Mouse (Mus musculus) neural tube, embryonic 12.5 days (tissue): ENCODE measurements around the gene Fam71b. TPM values are rescaled to one million over a fixed set of nuclear protein-coding genes. Genes with fewer than 3 reads are reported as not detected.

Experiments
- ATAC-seq: fragments of 200-750 bp; cut with Nextera tagmentation; 2 replicates; pipeline ENCODE4 v1.8.0; 2017; ENCODE audit warnings: low read depth, mild to moderate bottlenecking, moderate TSS enrichment, moderate library complexity; ENCODE audit not compliant: low FRiP score
- H3K27ac ChIP-seq: fragments of 300-500 bp; sonication (generic); 2 replicates; pipeline ENCODE4 v1.5.1; 2016
- H3K27me3 ChIP-seq: fragments of 300-500 bp; sonication (generic); replicated peaks from 2 replicates; pipeline ENCODE4 v1.6.1; 2016; ENCODE audit warnings: mild to moderate bottlenecking
- H3K36me3 ChIP-seq: fragments of 300-500 bp; sonication (generic); 2 replicates; pipeline ENCODE4 v1.6.1; 2016; ENCODE audit warnings: mild to moderate bottlenecking
- H3K4me1 ChIP-seq: fragments of 300-500 bp; sonication (generic); 2 replicates; pipeline ENCODE4 v1.6.1; 2016
- H3K4me2 ChIP-seq: fragments of 300-500 bp; sonication (generic); replicated peaks from 2 replicates; pipeline ENCODE4 v1.6.1; 2016; ENCODE audit warnings: mild to moderate bottlenecking
- H3K4me3 ChIP-seq: fragments of 300-500 bp; sonication (generic); 2 replicates; pipeline ENCODE4 v1.5.1; 2016
- H3K9ac ChIP-seq: fragments of 300-500 bp; sonication (generic); 2 replicates; pipeline ENCODE4 v1.6.1; 2016; ENCODE audit warnings: mild to moderate bottlenecking
- H3K9me3 ChIP-seq: fragments of 300-500 bp; sonication (generic); 2 replicates; pipeline ENCODE4 v1.6.1; 2016; ENCODE audit warnings: mild to moderate bottlenecking
- WGBS: fragments of 180-500 bp; shearing (Covaris S2); methylation state at CpG from one replicate; pipeline ENCODE4 v1.1.7; 2016; 5-methylcytosine and 5-hydroxymethylcytosine counted together
- polyA plus RNA-seq: library from polyadenylated mRNA; unstranded; fragments of >200 nt; fragmentation: Nextera tagmentation; extraction: Ambion mirVana; gene quantifications from 2 replicates; pipeline ENCODE4 v1.2.1, GENCODE M21; 2016

Fam71b gene
- polyA plus RNA-seq, 1 experiment from 2014 or later: not detected

DNA sequence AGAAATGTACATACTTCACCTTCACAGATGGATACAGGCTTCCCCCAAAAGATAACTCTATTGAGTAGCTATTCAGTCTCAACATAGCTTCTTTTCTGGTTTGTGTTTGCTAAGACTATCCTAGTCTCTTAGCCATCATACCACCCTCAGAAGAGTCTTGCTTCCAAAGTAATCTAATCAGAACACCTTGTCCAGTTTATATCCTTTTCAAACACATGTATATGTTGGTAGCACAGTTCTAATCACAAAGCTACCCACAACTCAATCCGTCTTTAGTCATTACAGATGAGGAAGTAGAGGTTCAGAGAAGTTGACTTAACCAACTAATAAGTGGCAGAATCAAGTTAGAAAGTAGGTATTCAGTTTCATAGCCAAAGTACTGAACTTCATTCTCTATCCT is 45.4 kb downstream of the Fam71b start:
- H3K27me3 ChIP-seq: no peaks in the 10 kb centered on the region
- H3K4me2 ChIP-seq: no peak overlapping the region
- no peak for ATAC-seq
- WGBS: 94% methylated on average over 1 of the region's 1 CpGs
- H3K27ac ChIP-seq: no peak overlapping the region
- peaks cover 20% of the 10 kb centered on the region; the same call in 1 of the 2 replicates for H3K36me3 ChIP-seq
- H3K9me3 ChIP-seq: no peaks in the 10 kb centered on the region
- H3K4me3 ChIP-seq: no peak overlapping the region
- peaks cover 5% of the 10 kb centered on the region for H3K4me1 ChIP-seq
- no peak overlapping the region for H3K9ac ChIP-seq

DNA sequence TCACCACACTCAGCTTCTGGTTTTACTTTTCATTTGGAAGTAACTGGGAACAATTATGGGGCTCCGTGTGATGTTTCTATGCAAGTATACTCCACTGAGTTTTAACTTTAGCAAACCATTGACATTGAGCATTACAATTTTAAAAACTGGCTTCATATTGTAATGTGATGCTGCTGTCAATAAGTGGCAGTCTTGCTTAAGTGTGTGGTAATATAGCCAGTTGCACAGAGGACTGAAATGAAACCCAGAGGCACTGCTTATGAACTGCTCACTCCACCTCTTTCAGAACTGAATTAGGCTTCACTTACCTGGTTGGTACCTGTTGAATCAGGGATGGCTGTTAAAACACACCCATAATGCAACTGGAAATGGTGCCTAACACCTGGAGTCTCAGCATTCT is 46.8 kb downstream of the Fam71b start:
- Histone ChIP-seq H3K4me1 (no peaks in the 10 kb centered on the region), H3K4me3 (no peak overlapping the region), H3K4me2 (no peak overlapping the region), H3K27ac (no peak overlapping the region), H3K9ac (no peak overlapping the region), H3K9me3 (no peaks in the 10 kb centered on the region), H3K36me3 (peaks cover 20% of the 10 kb centered on the region; the same call in 1 of the 2 replicates), H3K27me3 (no peaks in the 10 kb centered on the region)
- 94% methylated on average over 1 of the region's 1 CpGs for WGBS
- no peak for ATAC-seq

GRCm38 (mm10) chr11:46443979-46444378 is 47.6 kb downstream of the Fam71b start:
- Histone ChIP-seq H3K4me2 (no peak overlapping the region), H3K4me1 (no peaks in the 10 kb centered on the region), H3K36me3 (peaks cover 20% of the 10 kb centered on the region; the same call in 1 of the 2 replicates), H3K27ac (no peak overlapping the region), H3K27me3 (no peaks in the 10 kb centered on the region), H3K4me3 (no peak overlapping the region), H3K9me3 (no peaks in the 10 kb centered on the region), H3K9ac (no peak overlapping the region)
- WGBS: 95% methylated on average over 5 of the region's 5 CpGs
- ATAC-seq: no peak

DNA sequence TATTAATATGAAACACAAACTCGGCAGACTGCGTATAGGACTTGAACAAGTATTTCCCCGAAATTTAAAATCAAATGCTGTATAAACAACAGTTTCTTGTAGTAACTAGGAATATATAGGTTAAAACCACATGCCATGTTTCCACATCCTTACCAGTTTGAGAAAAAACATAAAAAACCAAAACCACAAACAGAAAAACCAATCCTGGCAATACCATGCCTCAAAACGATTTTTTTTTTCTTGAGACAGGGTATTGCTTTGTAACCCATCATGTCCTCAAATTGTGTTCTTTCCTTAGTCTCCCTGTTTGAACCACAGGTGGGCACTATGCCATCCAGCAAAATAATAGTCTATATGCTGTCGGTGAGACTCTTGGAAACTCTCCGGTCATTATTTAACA is 49.8 kb downstream of the Fam71b start:
- H3K27ac ChIP-seq: no peak overlapping the region
- no peak for ATAC-seq
- H3K36me3 ChIP-seq: peaks cover 12% of the 10 kb centered on the region; the same call in 1 of the 2 replicates
- no peaks in the 10 kb centered on the region for H3K27me3 ChIP-seq
- WGBS: 90% methylated on average over 6 of the region's 6 CpGs
- H3K9ac ChIP-seq: no peak overlapping the region
- H3K4me3 ChIP-seq: no peak overlapping the region
- H3K4me1 ChIP-seq: no peaks in the 10 kb centered on the region
- H3K9me3 ChIP-seq: no peaks in the 10 kb centered on the region
- H3K4me2 ChIP-seq: no peak overlapping the region

GRCm38 (mm10) chr11:46447644-46448484 is 51.5 kb downstream of the Fam71b start:
- Histone ChIP-seq H3K27ac (no peak overlapping the region), H3K27me3 (no peaks in the 10 kb centered on the region), H3K4me1 (no peaks in the 10 kb centered on the region), H3K4me2 (no peak overlapping the region), H3K9me3 (no peaks in the 10 kb centered on the region), H3K36me3 (0 out of 2 replicates have a peak, but pooled peaks cover 4% of the 10 kb centered on the region), H3K4me3 (no peak overlapping the region), H3K9ac (no peak overlapping the region)
- ATAC-seq: no peak
- WGBS: 82% methylated on average over 13 of the region's 13 CpGs

GRCm38 (mm10) chr11:46449461-46450080 is 53.2 kb downstream of the Fam71b start:
- H3K4me3 ChIP-seq: no peak overlapping the region
- no peaks in the 10 kb centered on the region for H3K4me1 ChIP-seq
- no peak overlapping the region for H3K9ac ChIP-seq
- H3K36me3 ChIP-seq: no peaks in the 10 kb centered on the region
- H3K27ac ChIP-seq: no peak overlapping the region
- 86% methylated on average over 11 of the region's 11 CpGs for WGBS
- no peaks in the 10 kb centered on the region for H3K27me3 ChIP-seq
- no peaks in the 10 kb centered on the region for H3K9me3 ChIP-seq
- no peak overlapping the region for H3K4me2 ChIP-seq
- no peak for ATAC-seq

DNA sequence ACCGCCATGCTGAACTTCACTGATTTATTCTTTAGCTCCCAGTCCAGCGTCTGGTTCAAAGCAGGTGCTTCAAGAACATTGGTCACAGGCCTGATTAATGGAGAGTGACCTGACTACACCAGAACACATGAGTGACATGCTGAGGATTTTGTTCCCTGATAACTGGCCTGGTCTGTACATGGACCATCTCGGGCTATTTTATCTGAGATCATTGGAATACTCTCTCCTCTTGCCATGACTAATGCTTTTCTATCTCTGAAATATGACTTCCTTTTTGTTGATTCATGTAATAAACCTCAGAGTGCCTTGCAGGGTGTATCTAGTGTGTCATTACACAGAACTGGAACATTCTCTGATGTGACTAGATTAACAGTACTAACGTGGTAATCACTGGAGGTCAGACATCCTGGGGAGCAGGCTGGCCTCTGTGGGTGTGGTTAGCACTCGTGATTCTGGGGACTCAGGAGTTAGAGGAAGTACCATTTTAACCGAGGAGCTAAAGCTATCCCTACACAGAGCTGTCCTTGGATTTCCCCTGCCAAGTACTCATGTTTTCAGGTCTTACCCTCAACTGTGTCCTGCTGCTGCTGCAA is 58.2 kb downstream of the Fam71b start, which contains the start of gene Havcr2:
TSS of gene Havcr2 (plus strand) at position 483 of the 593 bp plus-strand sequence.
- no peaks in the 10 kb centered on the region for H3K9me3 ChIP-seq
- WGBS: 79% methylated on average over 6 of the region's 6 CpGs
- no peak for ATAC-seq
- no peak within 1 kb of the TSS for H3K9ac ChIP-seq
- H3K36me3 ChIP-seq: no peaks in the 10 kb centered on the region
- no peak within 1 kb of the TSS for H3K4me3 ChIP-seq
- no peak within 1 kb of the TSS for H3K27ac ChIP-seq
- H3K4me1 ChIP-seq: no peaks in the 10 kb centered on the region
- H3K27me3 ChIP-seq: no peaks in the 10 kb centered on the region
- no peak within 1 kb of the TSS for H3K4me2 ChIP-seq

Other genes with a start within 250 kb of the Fam71b start
- gene Nipal4, start 230.1 kb upstream of the Fam71b start, polyA plus RNA-seq: 0.55 and 0.82 TPM in 2 replicates
- 0.78 and 0.80 TPM in 2 replicates for gene Fndc9, start 161.0 kb upstream of the Fam71b start, polyA plus RNA-seq
- gene Cyfip2, start 83.7 kb upstream of the Fam71b start, polyA plus RNA-seq: 76.2 and 83.5 TPM in 2 replicates
- gene Itk, start 7.0 kb upstream of the Fam71b start, polyA plus RNA-seq: not detected in 2 replicates
- gene Med7, start 40.4 kb downstream of the Fam71b start, polyA plus RNA-seq: 83.2 and 86.4 TPM in 2 replicates
- 0.11 and 0.19 TPM in 2 replicates for gene Havcr2, start 58.4 kb downstream of the Fam71b start, polyA plus RNA-seq
- gene Gm12169, start 127.7 kb downstream of the Fam71b start, polyA plus RNA-seq: not detected in 2 replicates
- gene BC053393, start 175.0 kb downstream of the Fam71b start, polyA plus RNA-seq: not detected in 2 replicates
- gene Dppa1, start 232.7 kb downstream of the Fam71b start, polyA plus RNA-seq: not detected in 2 replicates